Mouse (Mus musculus): Measurements from ENCODE around the gene Fut2.

- no peak for TF ChIP-seq EP300 (IDR thresholded peaks at IDR 0.05)
- no peak for TF ChIP-seq CTCF (IDR thresholded peaks at IDR 0.05)
These were observed 41.5 kb downstream of the Fut2 start for GRCm38 (mm10) chr7:45624718-45625117.
